Mouse (Mus musculus): ENCODE measurements around the gene Foxp1.

DNA sequence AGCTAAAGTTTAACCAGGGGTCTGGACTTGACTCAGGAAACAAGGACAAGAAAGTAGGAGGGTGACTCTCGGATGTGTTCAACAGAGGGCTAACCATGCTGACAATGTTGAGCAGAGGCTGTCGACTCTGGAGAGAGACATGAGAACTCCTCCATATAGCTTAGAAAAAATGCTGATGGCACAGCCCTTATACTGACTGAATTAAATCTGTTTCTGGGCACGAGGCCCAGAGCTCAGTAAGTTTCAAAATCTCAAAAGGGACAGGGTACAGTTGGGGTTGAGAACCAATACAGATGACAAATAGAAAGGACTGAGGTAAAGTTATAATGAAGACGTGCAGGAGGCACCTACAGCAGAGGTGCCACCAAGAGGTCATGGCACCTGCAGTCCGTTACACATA, 241.9 kb downstream of the Foxp1 start:
- TF ChIP-seq CTCF (IDR thresholded peaks at IDR 0.05; ENCODE audit: low read depth), result no peak
- TF ChIP-seq EP300 (IDR thresholded peaks at IDR 0.05; ENCODE audit: low read depth), result no peak
